Mouse (Mus musculus) v-Abl transformed pro-B cells (cell line): ENCODE data around the gene Pex16.

ENCODE experiments used
- in situ Hi-C, 2 experiments: fragments of 400-800 bp; cut with MboI; formaldehyde crosslinking; loops; one replicate each; pipeline ENCODE4 v1.15.1; 2025; ENCODE audit not compliant: unreplicated experiment in 2 of 2

Gene Pex16

DNA sequence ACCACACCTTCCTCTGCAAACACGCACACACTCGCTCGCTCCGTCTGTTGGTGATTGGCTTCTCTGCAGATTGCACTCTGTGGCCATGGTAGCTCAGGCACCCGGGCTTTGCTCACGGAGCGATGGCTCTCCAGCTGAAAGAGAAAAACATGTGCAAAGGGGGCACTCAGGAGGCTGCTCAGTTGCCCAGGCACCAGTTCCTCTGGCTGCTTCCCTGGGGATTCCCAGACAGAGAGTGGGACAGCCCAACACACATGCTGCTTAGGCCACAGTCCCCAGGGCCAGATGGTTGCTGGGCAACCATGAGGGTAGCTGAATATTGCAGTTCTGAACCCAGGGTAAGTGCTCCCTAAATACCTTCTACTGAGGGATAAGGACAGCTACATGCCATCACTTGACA, 31.2 kb downstream of the Pex16 start:
- in situ Hi-C loops, result no loop called here

DNA sequence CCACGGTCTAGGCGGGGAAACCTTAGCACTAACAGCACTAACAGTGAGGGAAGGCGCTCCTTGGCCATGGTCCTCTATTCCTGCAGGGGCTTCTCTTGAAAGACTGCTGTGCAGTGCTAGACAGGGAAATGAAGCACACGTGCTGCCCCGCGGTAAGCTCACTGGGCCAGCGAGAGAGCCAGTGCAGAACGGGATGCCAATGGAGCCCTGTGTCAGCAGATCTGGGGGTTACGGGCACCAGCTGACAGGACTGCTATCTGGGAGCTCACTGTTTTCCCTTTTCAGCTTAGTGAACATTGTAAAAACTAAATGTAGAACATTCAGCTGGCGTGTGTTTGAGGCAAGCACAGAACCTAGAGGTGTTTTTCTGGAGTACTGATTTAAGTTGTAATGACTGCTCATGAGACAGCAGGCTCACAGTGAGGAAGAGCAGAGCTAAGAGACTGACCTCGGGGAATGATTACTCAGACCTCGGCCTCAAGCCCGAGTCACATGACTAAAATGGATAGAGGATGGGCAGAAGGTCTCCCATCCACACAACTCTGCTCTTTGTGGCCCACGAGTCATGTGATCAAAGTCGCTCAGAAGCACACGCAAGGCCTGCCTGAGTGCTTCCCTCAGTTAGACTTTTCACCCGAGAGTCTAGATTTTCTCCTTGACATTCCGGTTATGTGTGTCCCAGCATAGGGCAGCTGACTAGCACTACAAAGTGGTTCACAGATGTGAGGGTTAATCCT, 34.0 kb downstream of the Pex16 start:
- in situ Hi-C loops, result no loop called here

DNA sequence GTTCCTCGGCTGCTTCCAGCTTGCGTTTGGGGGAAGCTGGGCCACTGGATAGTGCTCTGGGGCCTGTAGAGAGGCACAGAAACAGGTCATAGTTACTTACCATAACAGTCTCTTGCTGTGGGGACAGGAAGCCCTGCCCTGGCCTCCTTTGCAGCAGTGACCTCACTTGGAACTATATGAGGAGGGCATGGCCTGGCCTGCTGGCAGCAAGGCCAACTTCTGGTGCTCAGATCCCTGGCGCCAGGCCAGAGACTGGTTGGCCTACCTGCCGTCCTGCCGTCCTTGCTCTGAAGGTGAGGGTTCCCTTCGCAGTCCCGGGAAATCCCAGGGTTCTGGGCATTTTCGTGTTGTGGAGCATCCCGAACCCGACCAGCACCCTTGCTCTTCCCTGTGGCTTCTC, 37.2 kb downstream of the Pex16 start:
- in situ Hi-C loops, result no loop called here

DNA sequence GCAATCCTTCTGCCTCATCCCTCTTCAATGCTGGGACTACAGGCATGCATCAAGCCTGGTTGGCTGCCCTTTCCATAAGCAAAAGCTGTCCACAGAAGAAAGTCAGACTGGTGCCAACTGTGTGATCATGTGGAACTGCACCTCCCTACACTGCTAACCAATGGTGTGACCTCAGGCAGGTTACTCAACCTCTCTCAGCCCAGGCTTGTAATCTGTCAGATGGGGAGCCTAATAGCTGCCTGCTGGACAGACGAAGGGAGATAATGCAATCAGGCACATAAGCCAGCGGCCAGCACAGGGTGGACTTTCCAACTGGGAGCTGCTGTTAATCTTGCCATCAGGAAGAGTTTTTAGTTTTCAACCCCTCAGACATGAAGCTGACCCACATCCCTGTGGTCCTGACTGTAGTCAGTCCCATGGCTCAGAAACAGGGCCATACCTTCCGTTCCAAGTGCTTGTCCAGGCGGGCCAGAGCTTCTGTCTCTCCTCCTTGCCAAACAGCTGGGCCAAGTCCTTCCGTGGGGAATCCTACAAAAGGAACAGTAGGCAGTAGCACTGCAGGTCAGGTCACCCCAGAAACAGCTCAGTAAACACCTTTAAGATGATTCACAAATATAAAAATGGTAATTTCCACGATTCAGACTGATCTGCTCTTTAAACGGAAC, 47.4 kb downstream of the Pex16 start:
- in situ Hi-C loops, result no loop called here

DNA sequence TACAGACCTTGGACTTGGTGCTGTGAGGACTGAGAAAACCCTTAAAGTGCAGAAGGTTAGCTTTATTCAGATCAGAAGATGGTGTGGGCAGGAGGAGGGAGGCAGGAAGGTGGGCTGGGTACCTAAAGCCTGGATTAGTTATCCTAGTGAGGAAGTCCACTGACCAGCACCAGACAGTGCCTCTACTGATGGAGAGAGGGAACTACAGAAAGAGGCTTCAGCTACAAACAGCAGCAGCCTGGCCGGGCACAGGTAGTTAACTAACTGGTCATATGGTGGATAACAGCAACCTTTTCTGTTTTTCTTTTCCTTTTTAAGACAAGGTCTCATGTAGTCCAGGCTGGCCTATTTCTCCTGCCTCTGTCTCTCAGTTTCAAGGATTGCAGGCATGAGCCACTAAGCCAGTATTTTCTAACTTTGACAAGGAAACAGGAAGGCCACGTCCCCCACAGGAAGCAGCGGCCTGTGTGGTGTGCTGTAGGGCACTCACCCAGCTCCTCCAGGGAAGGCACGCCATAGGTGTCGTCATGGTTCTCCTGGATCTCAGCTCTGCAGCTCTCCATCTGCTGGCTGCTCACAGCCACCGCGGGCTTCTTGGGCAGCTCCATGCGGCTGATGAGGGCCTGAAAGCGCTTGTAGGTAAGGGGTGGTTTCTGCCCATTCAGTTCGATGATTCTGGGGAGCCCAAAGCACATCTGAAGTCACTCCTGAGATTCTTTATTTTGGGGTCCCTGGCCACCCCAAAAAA, 48.1 kb downstream of the Pex16 start:
- in situ Hi-C loops, result no loop called here

DNA sequence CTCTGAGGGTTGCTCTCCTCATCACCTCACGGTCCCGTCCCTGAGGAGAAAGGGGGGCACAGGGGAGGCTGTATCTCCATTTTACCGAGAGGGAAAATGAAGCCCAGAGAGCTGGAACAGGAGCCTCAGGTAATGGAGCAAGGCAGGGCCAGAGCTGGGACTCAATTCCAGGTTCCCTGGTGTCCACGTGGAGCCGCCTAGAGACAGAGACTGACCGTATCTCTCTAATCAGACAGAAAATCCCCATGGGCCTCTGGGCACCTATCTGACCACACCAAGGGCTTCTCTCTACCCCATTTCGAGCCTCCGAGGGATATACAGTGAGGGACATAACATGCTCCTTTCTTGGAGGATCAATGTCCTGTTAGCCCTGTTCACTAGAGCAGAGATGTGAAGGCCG, 48.7 kb downstream of the Pex16 start:
- in situ Hi-C loops, result no loop called here

DNA sequence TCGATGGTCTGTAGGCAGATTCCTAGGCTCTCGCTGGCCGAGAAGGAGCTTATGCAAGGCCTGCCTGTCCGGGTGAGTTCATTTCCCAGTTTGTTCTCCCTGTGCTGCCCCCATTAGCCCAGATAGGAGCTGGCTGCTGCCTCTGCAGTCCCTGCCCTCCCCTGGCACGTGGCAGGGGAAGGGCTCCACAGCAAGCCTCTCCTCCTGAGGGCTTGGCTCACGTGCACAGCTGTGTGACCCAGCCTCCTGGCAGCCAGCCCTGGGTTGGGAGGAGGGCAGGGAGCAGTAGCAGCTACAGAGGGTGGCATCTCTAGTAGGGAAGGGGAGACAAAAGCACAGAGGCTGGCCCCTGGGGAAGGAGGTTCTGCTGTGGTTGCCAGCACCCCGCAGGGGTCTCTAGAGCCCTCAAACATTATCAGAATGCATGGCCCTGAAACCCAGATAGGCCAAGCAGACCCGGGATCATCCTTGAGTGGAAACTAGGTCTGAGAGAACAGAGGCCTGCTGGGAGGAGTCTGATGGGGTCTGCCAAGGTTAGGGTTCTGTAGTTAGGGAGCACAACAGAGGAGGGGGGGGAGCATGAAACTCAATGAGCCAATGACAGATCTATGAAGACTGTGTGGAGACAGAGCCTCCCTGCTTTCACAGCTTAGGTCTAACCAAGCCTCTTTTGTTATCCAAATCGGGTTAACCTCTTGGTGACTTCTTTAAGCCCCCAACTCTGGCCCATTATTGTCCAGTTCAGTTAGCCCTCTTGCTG, 49.4 kb downstream of the Pex16 start:
- in situ Hi-C loops, result no loop called here

DNA sequence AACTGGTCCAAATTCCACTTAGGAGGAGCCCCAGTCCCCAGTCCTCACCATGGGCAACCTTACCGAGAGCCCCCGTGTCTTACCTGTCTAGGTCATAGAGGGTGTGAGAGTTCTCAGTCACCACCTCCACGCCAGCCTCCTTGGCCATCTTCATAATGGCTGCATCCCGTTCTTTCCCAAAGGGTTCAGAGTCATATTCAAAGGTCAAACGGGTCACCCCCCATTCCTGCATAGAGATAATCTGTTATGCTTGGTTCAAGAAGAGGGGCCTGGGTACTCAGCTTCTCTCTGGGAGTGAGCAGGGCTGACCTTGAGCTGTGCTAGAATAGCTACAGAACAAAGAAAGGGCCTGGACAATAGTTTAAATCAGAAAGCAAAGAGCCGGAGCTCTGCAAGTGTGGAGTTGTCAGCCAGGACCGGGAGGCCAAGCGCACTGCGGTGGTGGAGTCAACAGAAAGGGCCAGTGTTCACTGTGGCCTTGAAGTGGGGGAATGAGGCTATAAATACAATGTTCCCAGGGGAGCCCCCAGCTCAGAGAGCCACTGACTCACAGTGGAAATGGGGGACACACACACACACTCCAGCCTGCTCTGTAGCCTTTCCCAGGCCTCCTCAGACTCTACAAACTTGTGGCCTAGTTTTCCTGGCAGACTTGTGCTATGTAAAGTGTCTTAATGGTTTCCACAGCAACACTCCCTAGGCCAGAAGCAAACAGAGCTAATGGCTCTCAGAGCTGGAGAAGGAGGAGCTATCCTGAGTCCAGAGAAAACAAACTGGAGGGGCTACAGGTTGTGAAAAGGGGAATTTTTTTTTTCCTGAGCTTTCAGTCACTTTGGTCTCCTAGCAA, 50.2 kb downstream of the Pex16 start:
- in situ Hi-C loops, result no loop called here

DNA sequence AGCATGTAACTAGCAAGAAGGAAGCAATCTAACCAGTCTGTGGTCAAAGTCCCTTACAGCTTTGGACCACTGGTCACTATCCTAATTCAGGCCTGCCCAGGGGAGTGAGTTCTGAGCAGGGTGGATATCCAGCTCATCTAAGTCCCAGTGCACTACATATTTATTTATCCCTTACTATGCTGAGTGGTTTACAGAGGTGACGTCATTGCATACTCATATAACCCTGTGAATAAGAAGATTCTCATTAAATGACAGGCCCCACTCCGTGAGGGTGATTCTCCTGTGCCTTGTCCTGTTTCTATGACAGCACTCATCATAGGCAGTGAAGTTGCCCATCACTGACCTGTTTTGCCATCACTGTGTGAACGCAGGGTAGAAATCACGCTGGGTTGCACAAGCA, 50.9 kb downstream of the Pex16 start:
- in situ Hi-C loops, result no loop called here

DNA sequence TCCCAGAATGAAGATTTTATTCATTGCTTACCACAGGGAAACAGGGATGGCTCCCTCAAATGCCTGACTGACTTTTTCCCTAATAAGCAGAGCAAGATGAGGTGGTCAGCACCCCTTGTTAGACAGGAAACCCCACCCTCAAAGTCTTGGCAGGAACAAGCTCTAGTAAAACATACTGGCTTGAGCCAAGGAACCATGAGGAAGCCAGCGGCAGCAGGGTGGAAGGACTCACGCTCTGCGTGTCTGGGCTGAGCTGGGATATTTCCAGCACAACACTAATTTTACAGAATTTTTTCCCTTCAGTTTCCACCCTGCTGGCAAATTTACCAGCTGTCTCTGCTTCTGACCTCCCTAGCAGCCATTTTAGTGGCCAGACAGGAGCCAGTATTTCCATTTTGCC, 52.0 kb downstream of the Pex16 start:
- in situ Hi-C loops, result no loop called here

DNA sequence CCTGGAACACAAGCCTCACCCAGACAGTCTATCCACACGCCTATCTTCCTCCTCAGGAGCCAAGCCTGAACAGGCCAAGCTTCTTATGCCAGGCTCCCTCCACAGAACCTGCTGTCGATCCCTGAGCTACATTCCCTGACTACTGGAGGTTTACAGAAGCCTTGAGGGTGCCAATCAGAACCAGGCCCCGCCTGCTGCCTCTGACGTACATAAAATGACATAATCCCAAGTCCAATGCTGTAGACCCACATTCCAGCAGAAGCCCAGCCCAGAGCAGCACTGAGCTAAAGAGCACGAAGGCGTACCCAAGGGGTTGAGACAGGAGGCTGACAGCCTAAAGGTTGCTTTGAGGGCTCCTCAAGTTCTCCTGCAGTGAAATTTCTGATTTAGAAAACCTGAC, 53.4 kb downstream of the Pex16 start:
- in situ Hi-C loops, result no loop called here

DNA sequence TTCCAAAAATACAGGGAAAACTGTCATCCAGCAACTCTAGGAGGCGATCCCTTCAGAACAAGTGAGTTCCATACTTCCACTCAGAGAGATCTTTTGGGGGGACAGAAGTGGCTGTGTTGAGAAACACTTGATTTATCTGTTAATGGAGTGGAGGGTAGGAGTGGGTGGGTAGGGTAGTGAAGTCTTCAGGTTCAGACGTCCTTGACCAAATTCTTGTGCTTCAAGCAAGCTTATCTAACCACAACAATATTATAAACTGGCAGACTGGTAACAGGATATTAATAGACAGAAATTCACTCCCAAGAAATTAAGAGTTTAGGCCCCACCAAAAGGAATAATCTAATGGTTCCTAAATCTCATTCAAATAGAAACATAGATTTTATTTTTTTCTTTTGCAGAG, 55.6 kb downstream of the Pex16 start:
- in situ Hi-C loops, result loop anchor here in 1 of 2 experiments (5.0 to 10.0 kb wide), 2 partner anchors 123 to 245 kb away; no protein-coding TSS in a partner anchor
